Comparison of ENCODE assay signal across 8 mouse cellular contexts in the genomic region with DNA sequence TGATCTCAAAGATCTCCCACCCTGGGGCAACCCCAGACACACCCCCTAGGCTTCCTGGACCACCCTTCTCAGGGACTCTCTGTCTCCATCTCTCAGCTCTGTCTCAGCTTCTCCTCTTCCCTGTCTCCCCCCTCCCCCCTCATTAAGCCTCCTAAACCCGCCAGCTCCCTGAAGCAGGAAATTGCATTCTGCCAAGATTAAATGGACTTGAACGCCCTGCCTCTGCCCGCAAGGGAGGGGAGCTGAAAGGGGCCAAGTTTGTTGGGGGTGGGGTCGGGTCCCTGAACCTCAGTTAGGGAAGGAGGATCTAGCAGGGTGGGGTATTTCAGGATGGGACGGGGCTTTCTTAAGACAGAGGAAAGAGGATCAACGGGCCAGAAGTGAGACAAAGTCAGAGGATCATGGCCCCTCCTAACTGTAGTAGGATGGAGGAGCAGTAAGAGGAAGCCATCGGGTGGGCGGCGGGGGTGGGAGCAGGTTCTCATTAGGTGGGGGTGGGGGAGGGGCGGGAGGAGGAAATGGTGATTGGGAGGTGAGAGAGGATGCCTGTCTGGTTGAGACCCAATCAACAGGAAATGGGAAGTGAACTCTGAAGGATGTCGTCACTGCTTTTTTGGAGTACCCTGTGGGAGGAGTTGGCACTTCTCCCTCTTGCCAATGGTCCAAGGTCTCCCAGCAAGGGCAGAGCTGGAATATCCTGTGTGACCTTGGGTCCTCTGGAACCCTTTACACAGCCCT. TPM values are rescaled to one million over a fixed set of nuclear protein-coding genes. Genes with fewer than 3 reads are reported as not detected.
DNase-seq lines count a peak whose midpoint lies in the region; ATAC-seq and TF ChIP-seq lines count a peak whose summit lies in the region.

No protein-coding gene starts in this region.

- H3K9me3 ChIP-seq in lung, embryonic 16.5 days (ENCODE audit: control insufficient read depth, low read length) = no peaks in the 10 kb centered on the region

- H3K9ac ChIP-seq in lung, embryonic 16.5 days (ENCODE audit: low read length) = peak overlapping the region; percentile 52

- peak; percentile 74 for ATAC-seq in lung, embryonic 16.5 days (ENCODE audit: low read depth)

- no peaks in the 10 kb centered on the region for H3K36me3 ChIP-seq in lung, embryonic 16.5 days (ENCODE audit: control insufficient read depth, insufficient read depth, low read length)
- H3K36me3 ChIP-seq in small intestine, adult 2 months (ENCODE audit: control insufficient read depth, insufficient read depth, low read length) = no peaks in the 10 kb centered on the region

- H3K27ac ChIP-seq in lung, embryonic 16.5 days (ENCODE audit: low read length) = peak overlapping the region; percentile 75
- peak overlapping the region; percentile 25; the same call in 1 of the 2 replicates for H3K27ac ChIP-seq in small intestine, adult 2 months (ENCODE audit: insufficient read depth, low read depth, low read length)

- TF ChIP-seq CTCF in small intestine, adult 2 months (IDR thresholded peaks at IDR 0.05; ENCODE audit: extremely low read depth, insufficient read length, insufficient replicate concordance, low read depth, low read length) = no peak

- no peaks in the 10 kb centered on the region for H3K27me3 ChIP-seq in lung, embryonic 16.5 days (ENCODE audit: control insufficient read depth, insufficient read depth, low read depth, low read length)
- no peaks in the 10 kb centered on the region for H3K27me3 ChIP-seq in small intestine, adult 2 months (ENCODE audit: control insufficient read depth, insufficient read depth, low read length)

- H3K4me3 ChIP-seq in lung, embryonic 16.5 days (ENCODE audit: low read length) = no peak overlapping the region
- no peak overlapping the region for H3K4me3 ChIP-seq in small intestine, adult 2 months (ENCODE audit: low read depth, low read length)

- H3K4me2 ChIP-seq in lung, embryonic 16.5 days (ENCODE audit: low read depth, low read length) = peak overlapping the region; percentile 51

- no peak for TF ChIP-seq POLR2A in small intestine, adult 2 months (IDR thresholded peaks at IDR 0.05; ENCODE audit: low read depth, low read length)

- peaks cover 29% of the 10 kb centered on the region for H3K4me1 ChIP-seq in lung, embryonic 16.5 days (replicated peaks; ENCODE audit: control insufficient read depth, insufficient read depth, low read length)
- peaks cover 16% of the 10 kb centered on the region for H3K4me1 ChIP-seq in small intestine, adult 2 months (ENCODE audit: control insufficient read depth, insufficient read depth, insufficient read length, low read length)

- 1% methylated on average over 11 of the region's 11 CpGs for WGBS in lung, embryonic 16.5 days
- WGBS in small intestine, adult 2 months = 2% methylated on average over 11 of the region's 11 CpGs

- DNase-seq in 3T3-L1 (ENCODE audit: low read depth, low spot score) = peak; percentile 44
- DNase-seq in adrenal gland, postnatal 14 days = peak; percentile 72
- DNase-seq in heart, adult 9 months (ENCODE audit: low spot score in 2 of 2) = peak; percentile 76 to 78
- DNase-seq in kidney, adult 8-10 months = peak; percentile 70 to 81
- DNase-seq in frontal cortex, postnatal 25 days (ENCODE audit: low spot score in 2 of 2) = no peak
- DNase-seq in urinary bladder, adult 2 months (ENCODE audit: low spot score) = no peak

RNA-seq across cellular contexts. Expression of gene Sema3f, which starts 13.7 kb away (rescaled TPM):
- 22.8 and 25.9 TPM in 2 replicates for total RNA-seq in adrenal gland, postnatal 14 days (2021)
- 10.4 and 11.8 TPM in 2 replicates for polyA plus RNA-seq in lung, embryonic 16.5 days (2015; fragmentation: Nextera tagmentation; extraction: Ambion mirVana)
- 24.2 and 30.7 TPM in 2 replicates for polyA plus RNA-seq in small intestine, adult 2 months (2012; rRNA removed)
- 110 and 111 TPM in 2 replicates for polyA plus RNA-seq in urinary bladder, adult 2 months (2012; rRNA removed)

RNA-seq across cellular contexts. Expression of gene Gnat1, which starts 44.5 kb away (rescaled TPM):
- total RNA-seq in adrenal gland, postnatal 14 days (2021) = 0.34 and 0.41 TPM in 2 replicates
- 0.65 and 1.2 TPM in 2 replicates for polyA plus RNA-seq in lung, embryonic 16.5 days (2015; fragmentation: Nextera tagmentation; extraction: Ambion mirVana)
- polyA plus RNA-seq in small intestine, adult 2 months (2012; rRNA removed) = 0.13 and 0.17 TPM in 2 replicates
- polyA plus RNA-seq in urinary bladder, adult 2 months (2012; rRNA removed) = 0.06 TPM in 1 of 2 replicates, not detected in the other

RNA-seq across cellular contexts. Expression of gene Rbm5, which starts 46.8 kb away (rescaled TPM):
- total RNA-seq in adrenal gland, postnatal 14 days (2021) = 108 and 137 TPM in 2 replicates
- 212 and 220 TPM in 2 replicates for polyA plus RNA-seq in lung, embryonic 16.5 days (2015; fragmentation: Nextera tagmentation; extraction: Ambion mirVana)
- 18.0 and 48.9 TPM in 2 replicates for polyA plus RNA-seq in small intestine, adult 2 months (2012; rRNA removed)
- polyA plus RNA-seq in urinary bladder, adult 2 months (2012; rRNA removed) = 105 and 116 TPM in 2 replicates

RNA-seq across cellular contexts. Expression of gene Slc38a3, which starts 54.6 kb away (rescaled TPM):
- 4.9 and 85.2 TPM in 2 replicates for total RNA-seq in adrenal gland, postnatal 14 days (2021)
- polyA plus RNA-seq in lung, embryonic 16.5 days (2015; fragmentation: Nextera tagmentation; extraction: Ambion mirVana) = 4.5 and 5.4 TPM in 2 replicates
- polyA plus RNA-seq in small intestine, adult 2 months (2012; rRNA removed) = 2.8 and 48.7 TPM in 2 replicates
- polyA plus RNA-seq in urinary bladder, adult 2 months (2012; rRNA removed) = 0.44 and 0.45 TPM in 2 replicates

Comparison
In these comparisons a context has a peak if more than half of its experiments do, and no peak if none do; other contexts are left out.
1. DNase-seq: peak in 3T3-L1 (single experiment), adrenal gland, postnatal 14 days (single experiment), heart, adult 9 months (2 of 2) and kidney, adult 8-10 months (2 of 2); none in frontal cortex, postnatal 25 days (0 of 2) and urinary bladder, adult 2 months (single experiment).